8 mouse cellular contexts compared by ENCODE assay signal in the genomic region with DNA sequence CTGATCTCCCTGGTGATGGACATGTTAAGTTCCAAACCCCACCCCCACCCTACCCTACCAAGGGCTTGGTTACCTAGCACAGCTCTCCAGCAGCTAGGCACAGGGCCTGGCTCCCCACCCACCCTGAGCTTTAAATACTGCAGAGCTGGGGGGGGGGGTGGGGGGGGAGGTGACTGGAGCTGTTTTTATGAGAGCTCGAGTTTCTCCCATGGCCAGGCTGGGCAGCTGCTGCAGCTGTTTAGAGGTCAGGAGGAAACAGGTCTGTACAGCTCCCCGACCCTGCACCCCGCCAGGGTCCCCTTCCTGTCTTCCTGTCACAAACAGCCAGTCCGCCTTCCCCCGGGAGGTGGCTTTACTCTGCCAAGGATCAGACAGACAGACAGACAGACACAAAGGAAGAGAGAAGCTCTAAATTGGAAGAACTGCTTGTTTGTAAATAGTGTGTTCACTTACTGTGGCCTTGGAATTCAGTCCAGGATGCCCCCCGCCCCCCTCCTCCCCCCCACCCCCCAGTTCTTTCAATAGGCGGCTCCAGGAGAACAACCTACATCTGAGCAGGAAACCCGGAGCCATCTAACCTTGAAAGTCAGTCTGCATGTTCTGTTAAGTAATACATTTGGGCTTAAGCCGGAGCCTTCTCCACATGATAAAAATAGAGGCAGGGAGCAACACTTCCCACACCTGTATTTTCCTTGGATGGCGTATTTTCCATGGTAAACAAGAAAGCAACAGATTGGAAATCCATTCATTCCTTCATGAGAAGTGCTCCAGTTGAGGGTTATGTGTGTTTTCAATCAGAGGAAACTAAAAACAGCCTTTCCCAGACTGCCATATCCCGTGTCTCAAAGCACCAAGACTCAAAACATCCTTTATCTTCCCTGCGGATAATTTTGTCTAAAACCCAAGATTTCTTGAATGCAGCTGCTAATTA.
DNase-seq lines count a peak whose midpoint lies in the region; ATAC-seq and TF ChIP-seq lines count a peak whose summit lies in the region.

No protein-coding gene starts in this region.

- no peaks in the 10 kb centered on the region for H3K36me3 ChIP-seq in lung, embryonic 14.5 days (ENCODE audit: insufficient read depth)

- no peak overlapping the region for H3K4me2 ChIP-seq in lung, embryonic 14.5 days

- peak; percentile 55; the same call in 1 of the 2 replicates for ATAC-seq in lung, embryonic 14.5 days (ENCODE audit: insufficient read depth)

- no peak for TF ChIP-seq CTCF in lung, embryonic 14.5 days (IDR thresholded peaks at IDR 0.05; ENCODE audit: low read depth)

- no peak overlapping the region for H3K9ac ChIP-seq in lung, embryonic 14.5 days

- H3K4me3 ChIP-seq in lung, embryonic 14.5 days (ENCODE audit: low read depth, low read length) = no peak overlapping the region

- H3K4me1 ChIP-seq in lung, embryonic 14.5 days (ENCODE audit: insufficient read depth) = 0 out of 2 replicates have a peak, but pooled peaks cover 7% of the 10 kb centered on the region

- DNase-seq in lung, embryonic 14.5 days = peak; percentile 60
- DNase-seq in lung, adult 18-20 months = no peak
- peak; percentile 63 for DNase-seq in gastrocnemius, adult 18-20 months (ENCODE audit: low spot score)
- peak; percentile 68 for DNase-seq in kidney, postnatal 10 days
- DNase-seq in thymus, postnatal 0 days (ENCODE audit: low spot score) = peak; percentile 64
- no peak for DNase-seq in layer of hippocampus, adult 8-10 months (ENCODE audit: low spot score in 2 of 2)
- DNase-seq in Muller cell, postnatal 12 days (ENCODE audit: inconsistent ontology term) = no peak
- DNase-seq in cerebellum, postnatal 25 days = no peak

- H3K27ac ChIP-seq in lung, embryonic 14.5 days (ENCODE audit: low read depth) = peak overlapping the region; percentile 37; the same call in 1 of the 2 replicates

- no peaks in the 10 kb centered on the region for H3K9me3 ChIP-seq in lung, embryonic 14.5 days (ENCODE audit: low read depth, low read length)

- no peaks in the 10 kb centered on the region for H3K27me3 ChIP-seq in lung, embryonic 14.5 days (ENCODE audit: insufficient read depth, low read length)

- WGBS in lung, embryonic 14.5 days = 30% methylated on average over 12 of the region's 12 CpGs

Comparison
In these comparisons a context has a peak if more than half of its experiments do, and no peak if none do; other contexts are left out.
1. DNase-seq: peak in lung, embryonic 14.5 days (single experiment), gastrocnemius, adult 18-20 months (single experiment), kidney, postnatal 10 days (single experiment) and thymus, postnatal 0 days (single experiment); none in lung, adult 18-20 months (0 of 2), layer of hippocampus, adult 8-10 months (0 of 2), Muller cell, postnatal 12 days (single experiment) and cerebellum, postnatal 25 days (0 of 2).